Mouse (Mus musculus): ENCODE data around the gene Cd68. TPM values are rescaled to one million over a fixed set of nuclear protein-coding genes. Genes with fewer than 3 reads are reported as not detected.
A peak's percentile ranks its signal among the peaks of the same experiment; 100 is the strongest.

Cd68 gene
- polyA plus RNA-seq (2012; ENCODE audit: insufficient read depth, insufficient read length, missing spikeins): 10.3 and 12.1 TPM in 2 replicates

DNA sequence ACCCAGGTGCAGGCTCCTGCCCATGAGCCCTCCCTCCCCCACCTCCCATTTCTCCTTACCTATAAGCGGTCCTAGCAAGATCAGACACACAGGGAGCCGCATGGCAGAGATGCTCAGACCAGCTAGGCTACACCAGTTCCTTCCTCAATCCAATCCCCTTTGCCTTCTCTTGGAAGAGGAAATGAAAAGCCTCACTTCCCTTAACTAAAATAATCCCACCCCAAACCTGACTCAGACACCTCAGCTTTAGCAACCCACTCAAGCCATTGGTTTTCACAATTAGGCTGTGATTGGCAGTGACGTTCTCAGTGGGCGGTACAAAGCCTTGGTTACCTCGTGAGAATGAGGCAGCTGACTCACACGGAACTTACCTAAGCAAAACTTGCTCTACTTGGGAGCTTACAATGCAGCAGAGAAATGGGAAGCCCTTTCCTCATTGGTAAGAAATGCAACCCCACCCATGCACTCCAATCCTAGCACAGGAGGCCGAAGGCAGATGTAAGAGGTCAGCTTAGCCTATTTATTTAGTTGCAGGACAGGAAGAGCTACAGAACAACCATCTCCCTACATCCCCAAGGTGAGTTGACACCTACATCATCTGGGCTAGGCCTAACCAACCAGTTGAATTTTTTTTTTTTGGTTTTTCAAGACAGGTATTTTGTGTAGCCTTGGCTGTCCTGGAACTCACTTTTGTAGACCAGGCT is at the start of gene Cd68:
Cd68 (minus strand) TSS at position 193 of the 704 bp plus-strand sequence.
- Histone ChIP-seq H3K4me1 (ENCODE audit: control insufficient read depth, insufficient read depth, insufficient read length, low read length) (peaks cover 10% of the 10 kb centered on the region), H3K4me3 (ENCODE audit: insufficient read depth, low read depth, low read length) (peak within 1 kb of the TSS; percentile 38), H3K27ac (replicated peaks; ENCODE audit: low read depth, low read length) (peak within 1 kb of the TSS; percentile 85)

GRCm38 (mm10) chr11:69715482-69715881 is 49.5 kb upstream of the Cd68 start:
- H3K27ac ChIP-seq (replicated peaks; ENCODE audit: low read depth, low read length): no peak overlapping the region
- no peaks in the 10 kb centered on the region for H3K4me1 ChIP-seq (ENCODE audit: control insufficient read depth, insufficient read depth, insufficient read length, low read length)
- no peak overlapping the region for H3K4me3 ChIP-seq (ENCODE audit: insufficient read depth, low read depth, low read length)

DNA sequence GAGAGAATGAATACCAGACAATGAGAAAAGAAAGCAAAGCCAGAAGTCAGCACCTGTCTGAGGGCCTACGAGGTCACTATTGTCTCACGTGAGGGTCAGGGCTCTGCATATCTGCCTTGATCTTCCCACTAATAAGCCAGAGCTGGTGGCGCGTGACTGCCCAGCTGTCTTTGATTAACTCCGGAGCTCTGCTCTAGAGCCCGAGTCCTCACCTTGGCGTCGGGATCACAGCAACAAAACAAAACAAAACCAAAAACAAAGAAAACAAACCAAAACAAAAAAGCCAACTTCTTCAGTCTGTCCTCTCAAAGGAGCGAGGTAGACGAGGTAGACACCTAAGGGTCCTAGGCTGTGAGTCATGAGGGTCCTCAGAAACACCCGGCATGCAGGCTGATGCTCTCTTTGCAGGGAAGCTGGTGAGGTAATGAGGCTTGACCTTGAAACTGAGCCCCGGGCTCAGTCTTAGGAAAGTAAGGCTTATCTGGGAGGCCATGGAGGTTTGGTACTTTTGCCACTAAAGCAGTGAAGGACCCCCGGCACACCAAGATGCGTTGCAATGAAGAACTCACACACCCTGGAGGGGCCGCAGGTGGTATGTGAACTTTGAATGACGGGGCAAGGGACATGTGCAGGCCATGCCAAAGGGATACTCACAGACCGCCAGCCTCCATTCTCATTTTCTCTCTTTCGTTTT is 48.8 kb upstream of the Cd68 start:
- Histone ChIP-seq H3K27ac (replicated peaks; ENCODE audit: low read depth, low read length) (no peak overlapping the region), H3K4me3 (ENCODE audit: insufficient read depth, low read depth, low read length) (no peak overlapping the region), H3K4me1 (ENCODE audit: control insufficient read depth, insufficient read depth, insufficient read length, low read length) (no peaks in the 10 kb centered on the region)

DNA sequence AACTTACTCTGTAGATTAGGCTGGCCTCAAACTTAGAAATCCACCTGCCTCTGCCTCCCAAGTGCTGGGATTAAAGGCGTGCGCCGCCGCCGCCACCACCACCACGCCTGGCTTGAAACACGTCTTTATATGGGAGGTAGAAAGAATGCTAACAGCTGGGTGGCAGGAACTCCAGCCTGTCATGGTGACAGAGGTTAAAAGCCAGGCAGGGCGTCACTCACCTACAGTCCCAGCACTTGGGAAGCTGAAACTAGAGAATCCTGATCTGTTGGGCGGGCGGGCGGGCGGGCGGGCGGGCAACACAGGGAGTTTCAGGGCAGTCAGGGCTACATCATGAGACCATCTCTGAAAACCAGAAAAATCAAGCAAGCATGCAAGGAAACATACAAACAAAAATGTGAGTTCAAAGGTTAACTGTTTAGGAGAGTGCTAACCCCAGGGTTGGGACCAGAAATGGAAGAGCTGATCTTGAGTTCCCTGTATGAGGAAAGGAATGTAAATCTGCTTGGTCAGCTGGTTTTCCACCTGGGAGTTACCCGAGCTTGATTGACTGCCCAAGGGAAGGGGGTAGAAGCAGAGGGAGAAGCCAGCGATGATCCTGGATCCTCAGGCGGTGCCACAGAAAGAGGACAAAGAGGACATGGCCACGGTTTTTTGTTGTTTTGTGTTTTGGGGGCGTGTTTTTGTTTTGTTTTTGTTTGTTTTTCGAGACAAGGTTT is 47.2 kb upstream of the Cd68 start:
- Histone ChIP-seq H3K4me1 (ENCODE audit: control insufficient read depth, insufficient read depth, insufficient read length, low read length) (no peaks in the 10 kb centered on the region), H3K4me3 (ENCODE audit: insufficient read depth, low read depth, low read length) (no peak overlapping the region), H3K27ac (replicated peaks; ENCODE audit: low read depth, low read length) (no peak overlapping the region)

GRCm38 (mm10) chr11:69711082-69711481 is 45.1 kb upstream of the Cd68 start:
- Histone ChIP-seq H3K4me1 (ENCODE audit: control insufficient read depth, insufficient read depth, insufficient read length, low read length) (no peaks in the 10 kb centered on the region), H3K27ac (replicated peaks; ENCODE audit: low read depth, low read length) (no peak overlapping the region), H3K4me3 (ENCODE audit: insufficient read depth, low read depth, low read length) (no peak overlapping the region)

DNA sequence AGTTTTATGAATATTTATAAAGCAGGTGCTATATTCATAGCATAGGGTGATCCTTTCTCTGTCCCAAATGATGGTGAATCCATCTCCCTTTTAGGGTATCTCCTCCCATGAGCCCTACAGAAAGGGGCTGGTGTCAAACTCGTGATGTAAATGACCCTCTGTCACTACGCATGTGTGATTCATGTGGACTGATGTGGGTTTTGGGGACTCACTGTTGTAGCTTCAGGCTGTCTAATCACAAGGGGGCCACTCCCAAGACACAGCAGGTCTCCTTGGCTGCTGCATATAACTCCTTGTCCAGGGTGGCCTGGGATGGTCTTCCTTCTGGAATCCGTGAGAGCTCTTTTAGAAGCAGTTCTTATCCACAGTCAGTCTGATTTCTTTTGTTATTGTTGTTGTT is 44.5 kb upstream of the Cd68 start:
- H3K27ac ChIP-seq (replicated peaks; ENCODE audit: low read depth, low read length): no peak overlapping the region

GRCm38 (mm10) chr11:69709554-69710446 is 43.8 kb upstream of the Cd68 start:
- Histone ChIP-seq H3K27ac (replicated peaks; ENCODE audit: low read depth, low read length) (no peak overlapping the region), H3K4me3 (ENCODE audit: insufficient read depth, low read depth, low read length) (no peak overlapping the region), H3K4me1 (ENCODE audit: control insufficient read depth, insufficient read depth, insufficient read length, low read length) (no peaks in the 10 kb centered on the region)

More for the DNA sequence above, 44.5 kb upstream of the Cd68 start:
- Histone ChIP-seq H3K4me1 (ENCODE audit: control insufficient read depth, insufficient read depth, insufficient read length, low read length) (no peaks in the 10 kb centered on the region), H3K4me3 (ENCODE audit: insufficient read depth, low read depth, low read length) (no peak overlapping the region)

DNA sequence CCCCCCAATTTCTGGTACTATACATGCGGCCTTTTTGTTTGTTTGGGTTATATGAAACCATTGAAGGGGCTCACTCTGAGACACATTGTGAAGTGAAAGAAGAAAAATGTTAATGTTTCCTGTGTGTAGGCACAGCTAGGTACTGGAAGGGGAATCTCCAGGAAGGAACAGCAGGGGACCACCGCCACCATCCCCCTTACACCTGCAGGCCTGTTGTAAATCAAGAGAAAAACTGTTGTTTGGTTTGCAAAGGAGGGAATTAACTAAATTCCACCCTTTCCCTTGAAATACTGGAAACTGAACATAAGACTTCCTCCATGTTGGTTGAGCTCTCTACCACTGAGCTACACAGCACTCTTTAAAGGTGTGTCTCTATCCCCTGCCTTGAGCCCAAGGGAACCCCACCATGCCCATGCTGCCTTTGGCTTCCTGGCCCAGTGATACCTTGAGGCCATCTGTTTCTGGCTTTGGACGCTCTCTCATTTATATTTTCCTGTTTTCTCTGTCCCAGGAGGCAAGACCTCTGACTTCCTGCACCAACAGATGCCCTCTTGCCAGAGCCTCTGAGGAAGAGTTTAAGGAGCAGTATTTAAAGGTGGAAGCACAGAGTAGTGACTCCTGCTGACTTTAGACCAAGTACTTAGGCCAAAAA is 42.8 kb upstream of the Cd68 start:
- H3K4me3 ChIP-seq (ENCODE audit: insufficient read depth, low read depth, low read length): no peak overlapping the region
- H3K27ac ChIP-seq (replicated peaks; ENCODE audit: low read depth, low read length): no peak overlapping the region
- no peaks in the 10 kb centered on the region for H3K4me1 ChIP-seq (ENCODE audit: control insufficient read depth, insufficient read depth, insufficient read length, low read length)

DNA sequence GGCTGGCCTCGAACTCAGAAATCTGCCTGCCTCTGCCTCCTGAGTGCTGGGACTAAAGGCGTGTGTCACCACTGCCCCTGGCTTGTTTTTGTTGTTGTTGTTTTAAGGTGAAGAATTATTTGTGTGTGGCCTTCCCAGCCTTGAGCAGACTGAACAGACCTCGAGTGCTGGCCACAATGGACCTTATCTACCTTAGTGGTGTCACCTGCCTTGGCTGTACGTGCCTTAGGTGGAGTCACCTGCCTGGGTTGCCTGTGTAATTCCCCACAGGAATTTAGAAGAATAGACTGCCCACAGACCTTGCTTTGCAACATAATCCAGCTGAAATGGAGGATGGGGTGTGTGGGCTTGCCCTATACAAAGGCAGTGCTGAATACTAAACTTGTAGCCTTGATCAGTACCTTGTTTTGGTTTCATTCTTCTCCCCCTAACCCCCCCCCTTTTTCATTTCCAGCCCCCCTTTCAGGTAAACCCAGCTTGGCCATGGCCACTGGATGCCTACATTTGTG is 42.0 kb upstream of the Cd68 start:
- Histone ChIP-seq H3K4me1 (ENCODE audit: control insufficient read depth, insufficient read depth, insufficient read length, low read length) (no peaks in the 10 kb centered on the region), H3K27ac (replicated peaks; ENCODE audit: low read depth, low read length) (no peak overlapping the region), H3K4me3 (ENCODE audit: insufficient read depth, low read depth, low read length) (no peak overlapping the region)

- H3K4me1 ChIP-seq (ENCODE audit: control insufficient read depth, insufficient read depth, insufficient read length, low read length): no peaks in the 10 kb centered on the region
- H3K27ac ChIP-seq (replicated peaks; ENCODE audit: low read depth, low read length): no peak overlapping the region
- no peak overlapping the region for H3K4me3 ChIP-seq (ENCODE audit: insufficient read depth, low read depth, low read length)
Measured at GRCm38 (mm10) chr11:69707480-69707847, 41.5 kb upstream of the Cd68 start.

DNA sequence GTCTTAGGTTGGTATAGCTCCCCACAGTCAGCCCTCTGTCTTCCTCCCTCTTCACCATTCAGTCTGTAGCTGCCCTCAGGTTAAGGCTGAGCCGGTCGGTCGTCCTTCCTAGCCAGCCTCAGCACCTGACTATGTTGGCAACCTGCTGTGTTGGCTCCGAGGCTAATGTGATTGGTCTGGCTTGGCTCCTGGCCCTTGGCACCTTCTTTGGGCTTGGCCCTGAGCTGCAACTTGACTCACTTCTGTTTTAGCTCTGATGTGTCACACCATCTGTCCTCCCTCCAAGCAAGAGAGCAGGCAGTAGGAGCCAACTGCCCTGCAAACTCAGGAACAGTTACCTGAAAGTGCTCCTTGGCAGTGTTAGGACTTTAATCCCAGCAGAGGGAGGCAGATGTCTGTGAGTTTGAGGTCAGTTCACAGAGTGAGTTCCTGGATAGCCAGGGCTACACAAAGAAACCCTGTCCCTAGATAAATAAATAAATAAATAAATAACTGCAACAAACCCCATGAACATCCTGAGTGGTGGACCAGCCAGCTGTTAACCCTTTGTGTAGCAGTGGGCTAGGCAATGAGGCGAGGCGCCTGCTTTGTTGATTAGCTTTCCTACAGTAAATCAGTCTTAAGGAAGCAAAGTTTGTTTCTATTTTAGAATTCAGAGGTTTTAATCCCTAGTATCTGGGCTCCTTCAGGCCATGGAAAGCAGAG is 41.0 kb upstream of the Cd68 start:
- Histone ChIP-seq H3K27ac (replicated peaks; ENCODE audit: low read depth, low read length) (no peak overlapping the region), H3K4me3 (ENCODE audit: insufficient read depth, low read depth, low read length) (no peak overlapping the region), H3K4me1 (ENCODE audit: control insufficient read depth, insufficient read depth, insufficient read length, low read length) (no peaks in the 10 kb centered on the region)

DNA sequence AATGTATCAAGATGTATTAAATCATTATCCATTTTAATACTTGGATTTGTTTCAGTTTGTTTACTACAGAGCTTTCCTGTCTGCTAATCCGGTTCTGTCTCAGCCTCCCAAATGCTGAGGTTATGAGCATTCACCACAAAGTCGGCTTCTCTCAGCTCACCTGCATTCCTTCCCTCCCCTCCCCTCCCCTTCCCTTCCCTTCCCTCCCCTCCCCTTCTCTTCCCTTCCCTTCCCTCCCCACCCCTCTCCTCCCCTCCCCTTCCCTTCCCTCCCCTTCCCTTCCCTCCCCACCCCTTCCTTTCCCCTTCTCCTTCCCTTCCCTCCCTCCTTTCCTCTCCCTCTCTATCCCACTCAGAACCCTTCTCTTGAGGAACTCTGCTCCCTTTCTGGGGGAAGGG is 38.7 kb upstream of the Cd68 start:
- no peaks in the 10 kb centered on the region for H3K4me1 ChIP-seq (ENCODE audit: control insufficient read depth, insufficient read depth, insufficient read length, low read length)

GRCm38 (mm10) chr11:69703814-69704612 is 38.1 kb upstream of the Cd68 start:
- H3K4me1 ChIP-seq (ENCODE audit: control insufficient read depth, insufficient read depth, insufficient read length, low read length): no peaks in the 10 kb centered on the region
- no peak overlapping the region for H3K27ac ChIP-seq (replicated peaks; ENCODE audit: low read depth, low read length)
- H3K4me3 ChIP-seq (ENCODE audit: insufficient read depth, low read depth, low read length): no peak overlapping the region

More for the DNA sequence above, 38.7 kb upstream of the Cd68 start:
- Histone ChIP-seq H3K4me3 (ENCODE audit: insufficient read depth, low read depth, low read length) (no peak overlapping the region), H3K27ac (replicated peaks; ENCODE audit: low read depth, low read length) (no peak overlapping the region)
